Mouse (Mus musculus): ENCODE results near the gene Pde6c. TPM values are rescaled to one million over a fixed set of nuclear protein-coding genes. Genes with fewer than 3 reads are reported as not detected.

Pde6c gene
- polyA plus RNA-seq, 1 experiment from 2014 or later, result 0.06 TPM

DNA sequence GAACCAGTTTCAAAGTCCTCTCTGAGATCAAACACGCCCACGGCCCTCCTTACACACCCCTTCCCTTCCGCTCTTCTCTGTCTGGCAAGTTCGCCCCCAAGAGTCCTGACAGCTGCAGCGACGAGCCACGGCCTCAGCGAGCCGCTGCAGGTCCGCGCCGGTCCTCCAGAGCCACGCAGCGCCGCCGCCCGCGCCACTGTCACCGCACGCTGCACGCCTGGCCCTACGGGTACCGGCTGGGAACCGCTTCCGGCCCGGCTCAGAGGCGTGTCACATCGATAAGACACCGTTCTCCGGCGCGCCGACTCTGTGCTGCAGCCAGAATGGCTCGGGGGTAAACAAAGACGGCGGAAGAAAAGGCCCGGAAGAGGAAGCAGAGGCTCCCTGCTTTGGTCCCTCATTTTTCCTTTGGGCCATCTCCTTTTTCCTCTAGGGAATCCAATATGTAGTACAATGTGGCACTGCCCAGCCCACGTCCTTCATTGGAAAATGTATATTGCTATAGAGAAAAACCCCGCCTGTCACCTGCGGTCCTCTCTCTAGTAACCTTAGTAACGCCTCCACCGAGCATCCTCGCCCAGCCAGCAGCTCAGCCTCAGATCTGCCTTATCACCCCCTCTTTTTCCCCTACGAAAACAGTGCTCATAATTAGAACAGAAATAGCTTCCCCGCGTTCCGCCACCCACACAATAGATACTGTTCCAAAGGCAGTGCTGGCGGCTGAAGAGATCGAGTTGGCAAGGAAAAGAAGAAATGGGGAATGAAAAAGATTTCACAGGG, 91.5 kb downstream of the Pde6c start, which contains the start of gene Fra10ac1:
TSS of gene Fra10ac1 (minus strand) at position 252 of the 780 bp plus-strand sequence.
- H3K27me3 ChIP-seq (replicated peaks; ENCODE audit: control insufficient read depth, insufficient read depth, low read length), result no peaks in the 10 kb centered on the region
- H3K4me3 ChIP-seq (ENCODE audit: low read depth, low read length), result peak within 1 kb of the TSS; percentile 53
- H3K9me3 ChIP-seq (replicated peaks; ENCODE audit: control insufficient read depth, low read length), result no peaks in the 10 kb centered on the region
- H3K4me1 ChIP-seq (ENCODE audit: control insufficient read depth, insufficient read depth, low read length), result peaks cover 8% of the 10 kb centered on the region; the same call in 1 of the 2 replicates
- H3K4me2 ChIP-seq (ENCODE audit: low read length), result peak within 1 kb of the TSS; percentile 76
- WGBS, result under 1% methylated on average over 49 of the region's 49 CpGs
- DNase-seq (ENCODE audit: low spot score), result peak; percentile 94
- peak within 1 kb of the TSS; percentile 94 for H3K27ac ChIP-seq (ENCODE audit: low read depth, low read length)
- H3K36me3 ChIP-seq (ENCODE audit: control insufficient read depth, insufficient read depth, low read length), result peaks cover 5% of the 10 kb centered on the region; the same call in 1 of the 2 replicates
- H3K9ac ChIP-seq (ENCODE audit: low read length), result peak within 1 kb of the TSS; percentile 75
- peak; percentile 98 for ATAC-seq

GRCm38 (mm10) chr19:38224685-38225060, 92.1 kb downstream of the Pde6c start:
- H3K4me3 ChIP-seq (ENCODE audit: low read depth, low read length), result peak overlapping the region; percentile 53
- H3K27ac ChIP-seq (ENCODE audit: low read depth, low read length), result peak overlapping the region; percentile 94
- H3K36me3 ChIP-seq (ENCODE audit: control insufficient read depth, insufficient read depth, low read length), result peaks cover 1% of the 10 kb centered on the region; the same call in 1 of the 2 replicates
- DNase-seq (ENCODE audit: low spot score), result peak; percentile 68
- peak overlapping the region; percentile 76 for H3K4me2 ChIP-seq (ENCODE audit: low read length)
- H3K9me3 ChIP-seq (replicated peaks; ENCODE audit: control insufficient read depth, low read length), result no peaks in the 10 kb centered on the region
- H3K9ac ChIP-seq (ENCODE audit: low read length), result peak overlapping the region; percentile 75
- H3K4me1 ChIP-seq (ENCODE audit: control insufficient read depth, insufficient read depth, low read length), result peaks cover 8% of the 10 kb centered on the region; the same call in 1 of the 2 replicates
- WGBS, result 5% methylated on average over 9 of the region's 9 CpGs
- no peaks in the 10 kb centered on the region for H3K27me3 ChIP-seq (replicated peaks; ENCODE audit: control insufficient read depth, insufficient read depth, low read length)
- peak; percentile 52; the same call in 1 of the 2 replicates for ATAC-seq

GRCm38 (mm10) chr19:38228699-38229098, 96.1 kb downstream of the Pde6c start:
- no peak for DNase-seq (ENCODE audit: low spot score)
- 54% methylated on average over 2 of the region's 2 CpGs for WGBS
- no peak overlapping the region for H3K9ac ChIP-seq (ENCODE audit: low read length)
- H3K9me3 ChIP-seq (replicated peaks; ENCODE audit: control insufficient read depth, low read length), result no peaks in the 10 kb centered on the region
- H3K4me2 ChIP-seq (ENCODE audit: low read length), result no peak overlapping the region
- H3K27me3 ChIP-seq (replicated peaks; ENCODE audit: control insufficient read depth, insufficient read depth, low read length), result no peaks in the 10 kb centered on the region
- no peak overlapping the region for H3K4me3 ChIP-seq (ENCODE audit: low read depth, low read length)
- ATAC-seq, result no peak
- H3K27ac ChIP-seq (ENCODE audit: low read depth, low read length), result no peak overlapping the region
- no peaks in the 10 kb centered on the region for H3K4me1 ChIP-seq (ENCODE audit: control insufficient read depth, insufficient read depth, low read length)
- H3K36me3 ChIP-seq (ENCODE audit: control insufficient read depth, insufficient read depth, low read length), result no peaks in the 10 kb centered on the region

DNA sequence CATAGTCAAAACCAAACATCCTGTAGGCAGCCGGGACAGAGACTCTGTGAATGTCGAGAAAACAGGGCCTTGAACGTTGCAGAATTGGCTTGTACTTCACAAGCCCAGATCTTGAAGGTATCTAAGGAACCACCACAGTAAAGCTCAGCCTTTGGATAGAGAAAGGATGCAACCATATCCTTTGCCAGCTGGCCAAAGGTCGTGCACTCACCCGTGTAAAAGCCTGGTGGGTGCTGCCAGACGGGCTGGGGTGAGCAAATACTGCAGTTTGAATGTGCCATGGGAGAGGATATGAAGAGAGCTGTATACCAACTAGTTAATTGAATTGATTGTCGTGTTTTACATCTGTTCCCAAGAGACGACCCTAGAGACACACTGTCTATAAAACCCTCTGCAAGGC, 99.5 kb downstream of the Pde6c start:
- 63% methylated on average over 8 of the region's 8 CpGs for WGBS
- Histone ChIP-seq H3K4me2 (ENCODE audit: low read length) (no peak overlapping the region), H3K27ac (ENCODE audit: low read depth, low read length) (no peak overlapping the region), H3K4me1 (ENCODE audit: control insufficient read depth, insufficient read depth, low read length) (no peaks in the 10 kb centered on the region), H3K9me3 (replicated peaks; ENCODE audit: control insufficient read depth, low read length) (no peaks in the 10 kb centered on the region), H3K4me3 (ENCODE audit: low read depth, low read length) (no peak overlapping the region), H3K27me3 (replicated peaks; ENCODE audit: control insufficient read depth, insufficient read depth, low read length) (no peaks in the 10 kb centered on the region), H3K36me3 (ENCODE audit: control insufficient read depth, insufficient read depth, low read length) (no peaks in the 10 kb centered on the region), H3K9ac (ENCODE audit: low read length) (no peak overlapping the region)
- DNase-seq (ENCODE audit: low spot score) (no peak), ATAC-seq (no peak)

- H3K27ac ChIP-seq (ENCODE audit: low read depth, low read length), result no peak overlapping the region
- DNase-seq (ENCODE audit: low spot score) (no peak), ATAC-seq (no peak)
- H3K9ac ChIP-seq (ENCODE audit: low read length), result no peak overlapping the region
- no peak overlapping the region for H3K4me3 ChIP-seq (ENCODE audit: low read depth, low read length)
- H3K9me3 ChIP-seq (replicated peaks; ENCODE audit: control insufficient read depth, low read length), result no peaks in the 10 kb centered on the region
- no peak overlapping the region for H3K4me2 ChIP-seq (ENCODE audit: low read length)
- WGBS, result 5% methylated on average over 4 of the region's 4 CpGs
- H3K36me3 ChIP-seq (ENCODE audit: control insufficient read depth, insufficient read depth, low read length), result no peaks in the 10 kb centered on the region
- H3K4me1 ChIP-seq (ENCODE audit: control insufficient read depth, insufficient read depth, low read length), result no peaks in the 10 kb centered on the region
- H3K27me3 ChIP-seq (replicated peaks; ENCODE audit: control insufficient read depth, insufficient read depth, low read length), result no peaks in the 10 kb centered on the region
Observed at GRCm38 (mm10) chr19:38232516-38232915, 99.9 kb downstream of the Pde6c start.

Other genes with a start within 250 kb of the Pde6c start
- gene Myof, start 89.2 kb upstream of the Pde6c start, polyA plus RNA-seq (2014; fragmentation: Nextera tagmentation; extraction: Ambion mirVana), result 1.4 and 2.5 TPM in 2 replicates
- gene Cep55, start 77.8 kb upstream of the Pde6c start, polyA plus RNA-seq (2014; fragmentation: Nextera tagmentation; extraction: Ambion mirVana), result 21.2 and 21.8 TPM in 2 replicates
- 0.17 TPM in 1 of 2 replicates, not detected in the other for gene Ffar4, start 35.7 kb upstream of the Pde6c start, polyA plus RNA-seq (2014; fragmentation: Nextera tagmentation; extraction: Ambion mirVana)
- gene Rbp4, start 7.5 kb upstream of the Pde6c start, polyA plus RNA-seq (2014; fragmentation: Nextera tagmentation; extraction: Ambion mirVana), result 1.0 and 2.9 TPM in 2 replicates
- 38.9 and 44.5 TPM in 2 replicates for gene Fra10ac1, start 91.4 kb downstream of the Pde6c start, polyA plus RNA-seq (2014; fragmentation: Nextera tagmentation; extraction: Ambion mirVana)
- gene Lgi1, start 131.8 kb downstream of the Pde6c start, polyA plus RNA-seq (2014; fragmentation: Nextera tagmentation; extraction: Ambion mirVana), result 8.8 and 13.3 TPM in 2 replicates